Mouse (Mus musculus): ENCODE measurements at regions not wholly inside any gene's neighbourhood (a gene's known extent, or its start where the extent isn't known, plus 50 kb on each side); places are given as distances from the start of the nearest gene placed in this dataset.

DNA sequence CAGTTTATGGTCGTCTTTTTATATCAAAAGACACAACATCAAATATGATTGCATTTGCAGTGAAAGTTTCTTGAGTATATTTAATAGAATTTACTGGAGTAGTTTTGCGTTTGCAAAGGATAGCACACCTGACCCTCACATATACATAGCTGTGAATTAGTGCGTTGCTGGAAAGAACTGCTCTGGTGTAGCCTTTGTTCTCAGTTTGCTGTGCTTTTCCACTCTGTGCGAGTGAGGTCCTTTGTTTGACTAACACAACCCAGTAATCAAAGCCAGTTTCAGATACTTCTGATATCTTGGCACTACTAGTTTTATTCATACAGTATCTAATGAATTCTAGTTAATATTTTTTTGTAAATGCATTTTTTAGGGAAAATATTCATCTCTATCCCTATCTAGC lies 84.7 kb downstream of the Trim52 start:
- ATAC-seq (replicated peaks; ENCODE audit: low read depth, poor library complexity, severe bottlenecking) = no peak

DNA sequence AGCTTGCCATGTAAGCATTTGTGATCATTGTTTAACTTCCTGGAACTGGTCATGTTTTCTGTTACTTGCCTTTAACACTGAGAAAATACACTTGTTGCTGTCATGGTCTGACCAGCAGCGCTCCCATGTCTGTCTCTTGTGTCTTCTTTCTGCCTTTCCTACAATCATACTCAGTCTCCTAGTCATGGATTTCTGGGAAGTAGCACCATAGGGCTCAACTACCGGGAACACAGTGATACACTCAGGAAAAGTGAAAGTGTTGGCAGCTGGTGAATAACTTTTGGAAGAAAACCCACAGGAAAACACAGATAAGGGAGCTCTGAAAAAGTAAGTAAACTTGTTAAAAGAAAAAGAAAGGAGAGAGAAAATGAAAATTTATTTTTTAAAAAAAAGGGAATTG lies 87.6 kb downstream of the Trim52 start:
- no peak for ATAC-seq (replicated peaks; ENCODE audit: low read depth, poor library complexity, severe bottlenecking)

DNA sequence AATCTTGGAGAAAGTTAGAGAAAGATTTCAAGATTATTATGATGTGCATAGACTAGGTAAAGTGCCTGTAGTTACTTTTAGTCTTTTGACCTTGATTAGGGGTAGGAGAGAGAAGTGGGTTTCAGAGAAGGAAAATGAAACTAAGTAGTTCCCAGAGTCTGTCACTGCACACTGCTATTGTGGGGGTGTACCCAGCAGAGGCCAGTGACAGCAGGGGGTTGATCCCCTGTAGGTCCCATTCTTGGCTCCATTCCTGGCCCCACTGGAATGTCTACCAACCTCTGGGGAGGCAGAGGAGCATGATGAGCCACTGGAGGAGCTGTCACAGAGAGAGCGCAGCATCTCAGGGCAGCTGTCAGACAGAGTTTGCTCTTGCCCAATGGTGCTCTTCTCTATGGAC lies 88.1 kb downstream of the Trim52 start:
- ATAC-seq (replicated peaks; ENCODE audit: low read depth, poor library complexity, severe bottlenecking) = peak; percentile 65

DNA sequence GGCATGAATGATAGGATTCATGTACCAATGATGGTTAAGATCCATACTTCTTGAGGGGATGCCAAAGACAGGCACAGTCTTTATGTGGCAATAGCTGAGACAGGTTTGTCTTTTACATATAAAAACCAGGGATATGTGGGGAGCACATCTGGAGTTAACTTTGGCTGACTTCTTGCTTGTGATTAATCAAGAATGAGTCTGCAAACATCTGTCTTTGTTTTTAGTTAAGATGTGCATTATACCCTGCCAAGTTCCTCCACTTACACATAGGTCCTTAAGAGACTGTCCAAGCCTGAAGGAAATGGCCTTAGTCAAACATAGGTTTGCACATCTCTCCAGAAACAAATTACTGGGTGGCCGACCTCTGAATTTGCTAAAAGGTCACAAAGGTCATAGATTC lies 91.8 kb downstream of the Trim52 start:
- no peak for ATAC-seq (replicated peaks; ENCODE audit: low read depth, poor library complexity, severe bottlenecking)

DNA sequence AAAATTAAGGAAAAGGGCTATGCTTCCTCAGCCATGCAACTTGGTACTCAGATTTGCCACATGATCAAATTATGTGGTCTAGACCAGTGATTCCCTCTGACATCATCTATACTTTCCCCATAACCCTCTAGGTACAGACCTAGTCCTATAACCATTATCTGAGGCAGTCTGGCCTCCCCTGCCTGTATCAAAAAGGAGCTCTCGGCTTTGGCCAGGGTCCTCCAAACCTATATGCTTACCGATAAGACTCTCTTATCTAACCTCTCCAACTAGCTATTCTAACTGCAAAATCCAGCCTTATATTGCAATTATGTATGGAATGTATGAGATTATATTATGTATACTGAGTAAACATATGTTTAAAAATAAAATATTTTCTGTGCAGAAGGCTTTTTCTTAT lies 93.1 kb downstream of the Trim52 start:
- ATAC-seq (replicated peaks; ENCODE audit: low read depth, poor library complexity, severe bottlenecking) = peak; percentile 68

DNA sequence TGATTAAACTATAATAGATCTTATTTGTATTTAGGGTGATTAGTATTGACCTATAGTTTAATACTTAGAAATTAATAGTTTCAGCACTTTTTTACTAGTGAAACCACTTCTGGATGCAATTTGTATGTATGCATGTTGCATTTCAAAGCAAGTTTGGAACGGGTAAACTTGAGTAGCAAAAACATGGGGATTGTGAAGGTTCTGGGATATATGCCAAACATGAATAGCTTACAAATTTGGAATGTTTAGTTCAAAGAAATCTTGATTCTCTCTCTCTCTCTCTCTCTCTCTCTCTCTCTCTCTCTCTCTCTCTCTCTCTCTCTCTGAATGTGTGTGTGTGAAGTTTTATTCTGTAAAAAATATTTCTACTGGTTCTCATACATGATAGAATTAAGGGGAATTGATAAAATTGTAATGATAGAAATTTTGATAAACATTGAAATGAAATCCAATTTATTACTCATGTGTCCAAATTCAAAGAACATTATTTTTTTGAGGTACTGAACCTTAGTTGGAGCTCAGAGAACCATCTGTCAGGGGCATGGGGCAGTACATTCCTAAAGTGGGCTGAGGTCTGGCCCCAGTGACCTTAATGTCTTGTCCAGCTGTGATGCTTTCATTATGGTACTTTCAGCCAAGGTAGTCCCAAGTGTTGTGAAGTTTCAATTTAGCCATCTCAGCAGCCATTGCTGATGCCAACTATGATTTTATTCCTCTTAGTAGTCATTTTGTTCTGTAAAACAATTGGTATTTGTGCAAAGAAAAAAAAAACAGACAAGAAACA lies 93.7 kb downstream of the Trim52 start:
- ATAC-seq (replicated peaks; ENCODE audit: low read depth, poor library complexity, severe bottlenecking) = no peak

DNA sequence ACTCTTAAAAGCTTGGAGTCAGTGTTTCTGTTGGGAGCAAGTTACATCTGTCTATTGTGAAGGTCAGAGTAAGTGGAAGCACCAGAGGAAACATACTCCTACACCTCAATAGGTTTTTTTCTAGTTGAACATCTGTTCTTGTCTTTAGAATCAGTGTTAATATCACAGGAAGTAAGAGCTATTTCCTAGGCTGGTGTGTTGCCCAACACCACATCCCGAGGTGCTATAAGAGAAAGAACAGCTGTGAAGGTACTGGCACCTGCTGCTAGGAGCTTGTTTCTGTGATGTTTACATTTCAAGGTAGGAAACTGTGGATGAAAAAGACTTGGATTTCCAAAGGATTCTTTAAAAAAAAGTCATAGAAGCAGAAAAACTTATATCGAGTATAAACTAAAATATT lies 105.1 kb downstream of the Trim52 start:
- no peak for ATAC-seq (replicated peaks; ENCODE audit: low read depth, poor library complexity, severe bottlenecking)

DNA sequence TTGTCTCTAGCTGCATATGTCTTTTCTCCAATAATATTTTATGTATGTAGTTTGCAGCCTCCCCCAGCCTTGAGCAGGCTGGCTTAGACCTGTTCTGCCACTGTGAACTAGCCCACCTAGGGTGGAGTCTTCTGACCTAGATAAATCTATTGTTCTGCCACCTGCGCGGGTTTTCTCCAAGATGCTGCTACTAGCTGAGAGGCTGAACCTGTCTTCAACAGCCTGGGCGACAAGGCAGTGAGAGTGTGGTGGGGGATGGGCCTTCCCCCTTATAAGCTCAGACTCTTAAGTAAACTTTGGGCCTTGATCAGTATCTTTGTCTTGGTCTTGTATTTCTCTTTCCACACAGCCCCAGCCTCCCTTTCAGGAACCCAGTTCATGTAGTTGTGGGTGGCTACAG lies 111.7 kb downstream of the Trim52 start:
- no peak for ATAC-seq (replicated peaks; ENCODE audit: low read depth, poor library complexity, severe bottlenecking)

DNA sequence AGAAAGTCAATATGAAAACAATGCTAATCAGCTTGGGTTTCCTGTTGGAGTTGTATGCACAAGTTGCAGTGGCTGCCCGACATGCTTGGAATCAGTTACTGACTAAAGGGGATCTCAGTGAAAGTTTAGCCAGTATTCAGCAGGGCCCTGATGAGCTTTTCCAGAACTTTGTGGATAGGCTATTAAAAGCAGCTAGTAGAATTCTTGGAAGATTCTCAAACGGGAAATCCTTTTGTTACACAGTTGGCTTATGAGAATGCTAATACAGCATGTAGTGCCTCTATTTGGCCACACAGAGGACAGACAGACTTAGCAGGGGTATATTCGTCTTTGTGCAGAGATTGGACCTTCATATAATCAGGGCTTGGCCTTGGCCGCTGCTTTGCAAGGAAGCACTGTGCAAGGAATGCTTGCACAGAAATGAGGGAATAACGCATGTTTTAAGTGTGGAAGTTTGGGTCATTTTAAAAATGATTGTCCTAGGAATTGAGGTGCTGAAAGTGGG lies 113.3 kb downstream of the Trim52 start:
- no peak for ATAC-seq (replicated peaks; ENCODE audit: low read depth, poor library complexity, severe bottlenecking)

DNA sequence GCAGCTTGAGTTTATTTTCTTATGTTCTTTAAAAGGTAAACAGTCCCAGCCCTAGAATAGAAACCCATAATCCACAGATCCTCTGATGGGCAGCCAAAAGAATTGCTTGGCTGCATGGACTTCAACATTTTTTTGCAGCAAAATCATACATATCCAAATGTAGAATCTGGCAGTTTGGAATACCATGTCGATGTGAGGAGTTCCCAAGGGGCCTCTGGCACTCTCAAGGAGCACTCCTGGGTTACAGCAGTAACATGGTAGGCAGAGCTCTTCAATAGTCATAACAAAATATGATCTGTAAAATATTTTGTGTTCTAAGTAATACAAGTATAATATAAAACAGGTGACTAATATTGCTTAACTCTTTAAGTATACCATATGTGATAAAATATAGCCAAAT lies 119.4 kb downstream of the Trim52 start:
- ATAC-seq (replicated peaks; ENCODE audit: low read depth, poor library complexity, severe bottlenecking) = no peak

DNA sequence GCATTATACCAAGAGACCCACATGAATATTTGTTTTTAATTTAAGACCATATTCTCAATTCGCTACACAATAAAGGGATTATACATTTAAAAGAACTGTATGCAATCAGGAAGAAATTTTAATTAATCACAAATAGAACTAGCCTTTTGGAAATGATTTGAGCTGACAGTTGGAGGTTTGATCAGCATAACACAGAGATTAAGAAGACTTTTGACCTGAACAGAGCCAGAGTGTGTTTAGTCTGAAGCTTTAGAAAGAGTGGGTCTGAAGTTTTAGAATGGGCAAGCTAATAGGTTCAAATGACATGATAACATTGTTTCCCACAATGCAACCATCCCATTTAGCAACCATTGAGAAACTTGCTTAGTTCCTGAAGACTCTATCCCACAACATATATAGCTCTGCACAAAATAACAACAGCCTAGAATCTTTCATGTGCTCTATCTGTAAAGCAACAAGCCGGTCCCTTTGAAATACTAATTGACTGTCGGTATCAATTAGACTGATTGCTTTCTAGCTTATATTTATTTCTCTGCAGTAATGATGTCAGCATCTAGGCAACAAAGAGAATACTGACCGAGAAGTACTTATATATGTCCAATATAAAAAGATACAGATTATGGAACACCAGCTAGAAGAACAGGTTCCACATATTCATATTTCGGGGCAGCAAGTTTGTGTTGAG lies 135.9 kb downstream of the Trim52 start:
- no peak for ATAC-seq (replicated peaks; ENCODE audit: low read depth, poor library complexity, severe bottlenecking)

DNA sequence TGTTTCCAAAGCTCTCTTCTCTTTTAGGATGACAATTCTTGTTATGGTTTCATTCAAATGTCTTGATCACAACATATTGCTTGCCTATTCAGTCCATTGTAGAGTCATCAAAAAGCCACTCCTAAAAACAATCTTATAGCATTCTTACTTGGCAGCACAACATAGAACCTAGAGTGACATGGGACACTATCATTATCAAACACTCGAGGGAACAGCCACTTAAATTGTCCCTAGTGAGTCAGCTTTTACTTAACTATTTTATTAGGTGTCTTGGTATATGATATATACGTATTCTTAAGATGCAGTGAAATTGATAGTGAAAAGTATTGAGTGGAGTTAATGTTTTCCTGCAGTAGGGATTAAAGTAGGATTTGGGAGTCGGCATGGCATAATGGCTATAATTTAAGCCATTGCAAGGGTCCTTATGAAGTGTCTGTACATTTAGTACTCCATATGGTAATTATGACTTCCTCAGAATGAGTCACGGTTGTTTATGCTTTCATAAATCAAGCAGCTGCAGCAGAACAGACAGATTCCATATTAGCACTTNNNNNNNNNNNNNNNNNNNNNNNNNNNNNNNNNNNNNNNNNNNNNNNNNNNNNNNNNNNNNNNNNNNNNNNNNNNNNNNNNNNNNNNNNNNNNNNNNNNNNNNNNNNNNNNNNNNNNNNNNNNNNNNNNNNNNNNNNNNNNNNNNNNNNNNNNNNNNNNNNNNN lies 153.6 kb downstream of the Trim52 start:
- ATAC-seq (replicated peaks; ENCODE audit: low read depth, poor library complexity, severe bottlenecking) = peak; percentile 52

DNA sequence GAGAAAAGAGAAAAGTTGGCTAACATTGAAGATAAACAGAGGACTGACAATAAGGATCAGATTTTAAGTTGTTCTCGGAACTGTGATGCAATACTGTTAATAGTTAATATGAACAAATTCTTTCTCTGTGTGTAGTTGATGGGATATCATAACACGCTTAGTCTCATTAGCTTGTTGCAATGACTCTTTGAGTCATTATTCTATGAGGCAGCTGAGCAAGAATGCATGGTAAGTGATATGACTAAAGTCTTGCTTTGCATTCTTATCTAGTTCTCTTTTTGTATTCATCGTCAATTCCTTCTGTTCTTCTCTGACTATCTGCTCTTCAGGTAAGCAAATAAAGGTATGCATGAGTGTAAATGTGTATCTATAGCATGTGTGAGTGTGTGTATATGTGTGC lies 159.3 kb downstream of the Trim52 start:
- no peak for ATAC-seq (replicated peaks; ENCODE audit: low read depth, poor library complexity, severe bottlenecking)

DNA sequence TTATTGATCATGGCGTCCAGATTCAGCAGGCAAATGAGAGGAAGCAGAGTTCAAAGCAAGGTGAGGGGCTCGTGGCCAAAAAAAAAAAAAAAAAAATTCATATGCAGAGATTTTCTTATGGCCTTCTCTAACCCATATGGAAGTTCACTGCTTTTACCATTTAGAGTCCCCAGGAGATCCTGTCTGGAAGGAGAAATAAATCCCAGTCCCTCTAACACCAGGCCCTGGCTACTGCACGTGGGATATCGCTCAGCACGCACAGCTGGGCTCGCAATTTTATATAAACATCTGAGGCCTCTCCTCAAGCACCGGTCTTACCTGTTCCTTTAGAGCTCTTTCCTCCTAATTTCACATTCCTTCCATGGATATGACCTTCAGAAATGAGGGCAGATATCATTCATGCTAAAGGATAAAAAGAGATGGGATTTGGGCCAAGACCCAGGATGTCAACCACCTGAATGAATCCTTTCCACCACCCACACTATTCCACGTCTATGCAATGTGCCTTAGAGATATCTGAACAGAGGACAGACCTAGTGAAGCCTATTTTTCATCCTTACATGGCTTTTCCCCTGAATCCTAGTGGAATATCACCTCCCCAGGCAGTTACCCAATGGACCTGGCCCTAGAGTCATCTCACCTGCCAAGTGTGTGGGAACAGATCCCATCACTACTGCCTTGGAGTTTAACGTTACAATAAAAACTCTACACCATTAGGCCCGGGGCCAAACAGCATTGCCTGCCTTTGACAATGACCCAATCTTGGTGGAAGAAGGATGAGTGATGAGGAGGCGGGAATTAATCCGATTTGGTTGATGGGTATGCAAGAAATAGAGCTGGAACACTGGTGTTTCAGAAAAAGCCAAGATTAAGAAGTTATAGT lies 161.9 kb downstream of the Trim52 start:
- ATAC-seq (replicated peaks; ENCODE audit: low read depth, poor library complexity, severe bottlenecking) = no peak

DNA sequence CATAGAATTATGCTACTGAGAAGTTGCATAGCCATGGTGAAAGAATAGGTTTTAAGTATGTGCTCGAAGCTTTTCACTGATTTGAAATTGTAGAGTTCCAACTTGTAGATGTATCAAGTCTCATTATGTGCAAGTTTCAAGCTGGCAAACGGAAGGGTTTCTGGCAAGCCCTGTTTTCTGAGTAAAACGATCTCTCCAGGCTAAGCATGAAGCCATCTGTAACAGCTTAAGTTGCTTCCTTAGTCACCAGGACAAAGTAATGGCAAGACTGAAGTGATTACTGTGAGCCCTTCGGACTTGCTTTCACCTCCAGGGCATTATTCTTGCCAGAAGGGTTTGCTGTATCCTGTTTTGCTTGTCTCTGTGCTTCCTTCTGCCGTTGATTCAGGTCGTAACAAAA lies 163.7 kb downstream of the Trim52 start:
- no peak for ATAC-seq (replicated peaks; ENCODE audit: low read depth, poor library complexity, severe bottlenecking)

DNA sequence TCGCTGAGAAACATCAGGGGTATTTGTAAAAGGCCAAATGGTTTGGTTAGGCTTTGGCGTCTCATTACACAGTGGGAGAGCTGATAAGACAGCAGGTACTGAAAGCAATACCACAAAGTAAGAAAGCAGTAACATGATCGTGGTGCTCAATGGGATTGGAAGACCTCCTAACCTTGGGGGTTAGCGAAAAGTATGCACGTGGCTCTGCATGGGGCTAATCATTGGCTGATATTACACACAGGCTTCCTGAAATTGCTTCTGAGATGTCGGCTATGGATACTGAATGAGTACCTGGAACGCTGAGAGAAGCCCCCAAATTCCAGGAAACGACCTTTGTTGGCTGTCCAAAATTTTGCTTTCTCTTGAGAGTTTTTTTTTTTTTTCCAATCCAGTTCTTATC lies 207.6 kb downstream of the Trim52 start:
- ATAC-seq (replicated peaks; ENCODE audit: low read depth, poor library complexity, severe bottlenecking) = no peak

DNA sequence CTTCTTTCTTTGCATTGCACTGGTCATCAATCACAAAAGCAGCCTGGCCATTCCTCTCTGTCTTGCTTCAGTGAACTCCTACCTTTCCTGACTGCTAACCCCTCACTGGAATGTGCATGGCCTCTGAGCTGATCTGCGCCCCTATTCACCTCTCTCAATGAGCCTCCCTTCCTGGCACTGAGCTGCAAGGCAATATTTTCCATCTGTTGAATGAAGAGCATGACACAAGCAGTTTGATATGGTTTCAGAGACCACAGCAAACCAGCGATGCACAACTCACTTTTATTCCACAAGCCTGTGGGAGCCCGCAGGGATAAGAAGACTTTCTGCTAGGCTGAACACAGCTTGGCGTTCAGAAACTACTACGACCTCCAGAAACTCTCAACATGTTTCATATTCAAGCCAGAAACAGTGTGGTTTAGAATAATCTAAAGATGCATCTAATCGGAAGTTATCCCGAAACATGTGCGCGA lies 208.1 kb downstream of the Trim52 start:
- ATAC-seq (replicated peaks; ENCODE audit: low read depth, poor library complexity, severe bottlenecking) = no peak

DNA sequence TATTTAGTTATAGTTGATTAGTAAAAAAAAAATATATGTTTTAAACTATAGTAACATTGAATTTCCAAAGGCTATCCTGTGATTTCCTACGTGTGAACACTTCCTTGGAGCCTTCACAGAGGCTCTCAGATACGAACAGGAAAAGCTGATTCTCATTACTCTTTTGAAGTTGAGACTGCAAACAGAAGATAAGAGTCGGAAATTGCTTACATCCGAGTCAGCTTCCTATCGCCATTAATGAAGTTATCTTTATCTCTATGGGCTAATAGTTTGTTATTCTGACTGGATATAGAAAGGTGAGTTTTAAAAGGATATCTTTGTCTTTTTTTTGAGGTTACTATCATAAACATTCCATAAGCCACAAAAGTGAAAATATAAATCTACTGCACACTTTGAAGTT lies 212.8 kb downstream of the Trim52 start:
- 0 out of 2 replicates have a peak, but pooled peaks have one; percentile 18 for ATAC-seq (replicated peaks; ENCODE audit: low read depth, poor library complexity, severe bottlenecking)

DNA sequence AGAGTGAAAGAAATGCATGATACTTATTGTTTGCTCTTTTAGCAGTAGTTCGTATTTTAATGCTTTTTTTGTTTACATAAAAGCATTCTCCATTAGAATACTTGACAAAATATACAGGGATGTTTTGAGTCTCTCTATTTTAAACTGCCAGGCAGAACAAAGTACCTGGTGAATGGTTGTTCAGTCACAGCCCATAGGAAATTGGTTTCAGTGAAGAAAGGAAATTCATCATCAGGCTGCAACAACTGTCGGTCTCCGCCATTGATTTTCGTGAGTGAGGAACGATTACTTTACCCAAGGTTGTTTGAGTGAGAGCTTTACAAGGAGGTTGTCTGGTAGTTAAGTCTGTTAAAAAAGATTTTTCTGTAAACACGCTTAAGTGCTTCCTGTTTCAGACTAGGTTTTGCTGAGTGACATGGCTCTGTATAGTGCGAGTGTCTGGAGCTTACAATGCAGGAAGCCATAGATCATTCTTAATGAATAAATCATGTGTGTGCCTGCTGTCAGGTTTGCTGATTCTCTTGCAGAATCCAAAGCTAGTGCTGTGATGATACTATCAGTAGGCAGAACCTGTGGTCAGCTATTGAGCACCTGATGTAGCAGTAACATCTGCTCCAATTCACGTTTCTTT lies 221.8 kb downstream of the Trim52 start:
- ATAC-seq (replicated peaks; ENCODE audit: low read depth, poor library complexity, severe bottlenecking) = no peak
